Mouse (Mus musculus) midbrain, embryonic 11.5 days (tissue): Measurements from ENCODE around the gene Fat3. TPM values are rescaled to one million over a fixed set of nuclear protein-coding genes. Genes with fewer than 3 reads are reported as not detected.

ENCODE experiments used
- ATAC-seq: fragments of 200-750 bp; cut with Nextera tagmentation; 2 replicates; pipeline ENCODE4 v1.8.0; 2017; ENCODE audit warnings: moderate TSS enrichment, moderate library complexity; ENCODE audit not compliant: low FRiP score
- DNase-seq: peaks from one replicate; pipeline ENCODE4 v3.0.0; 2015; ENCODE audit warnings: low spot score; ENCODE audit errors: missing footprints
- H3K27ac ChIP-seq: fragments of 300-500 bp; sonication (generic); 2 replicates; pipeline ENCODE4 v1.5.1; 2014; ENCODE audit warnings: low read depth, low read length
- H3K27me3 ChIP-seq: fragments of 300-500 bp; sonication (generic); 2 replicates; pipeline ENCODE4 v1.6.1; 2014; ENCODE audit warnings: mild to moderate bottlenecking, low read length, moderate library complexity, mixed read lengths; ENCODE audit not compliant: control insufficient read depth, insufficient read depth
- H3K36me3 ChIP-seq: fragments of 300-500 bp; sonication (generic); 2 replicates; pipeline ENCODE4 v1.6.1; 2014; ENCODE audit warnings: mild to moderate bottlenecking, low read length, moderate library complexity, mixed read lengths; ENCODE audit not compliant: control insufficient read depth, insufficient read depth
- H3K4me1 ChIP-seq: fragments of 300-500 bp; sonication (generic); 2 replicates; pipeline ENCODE4 v1.6.1; 2014; ENCODE audit warnings: low read length; ENCODE audit not compliant: control insufficient read depth, insufficient read depth
- H3K4me2 ChIP-seq: fragments of 300-500 bp; sonication (generic); 2 replicates; pipeline ENCODE4 v1.6.1; 2014; ENCODE audit warnings: mild to moderate bottlenecking, moderate library complexity
- H3K4me3 ChIP-seq: fragments of 300-500 bp; sonication (generic); 2 replicates; pipeline ENCODE4 v1.5.1; 2014; ENCODE audit warnings: low read depth, low read length
- H3K9ac ChIP-seq: fragments of 300-500 bp; sonication (generic); 2 replicates; pipeline ENCODE4 v1.6.1; 2014; ENCODE audit warnings: low read length
- H3K9me3 ChIP-seq: fragments of 300-500 bp; sonication (generic); 2 replicates; pipeline ENCODE4 v1.6.1; 2016; ENCODE audit warnings: low read length; ENCODE audit not compliant: control insufficient read depth
- WGBS: fragments of 180-500 bp; shearing (Covaris S2); extraction: QIAGEN DNeasy Blood & Tissue Kit; methylation state at CpG from one replicate; pipeline ENCODE4 v1.1.7; 2014; 5-methylcytosine and 5-hydroxymethylcytosine counted together
- polyA plus RNA-seq: library from polyadenylated mRNA; unstranded; fragments of >200 nt; fragmentation: Nextera tagmentation; extraction: Ambion mirVana; gene quantifications from 2 replicates; pipeline ENCODE4 v1.2.1, GENCODE M21; 2014

Fat3 gene
- polyA plus RNA-seq = 13.0 and 13.5 TPM in 2 replicates

GRCm38 (mm10) chr9:16501186-16501711, at the start of gene Fat3:
TSS of gene Fat3 (minus strand) at chr9:16501285.
- Histone ChIP-seq H3K27ac (peak within 1 kb of the TSS; percentile 96), H3K4me3 (peak within 1 kb of the TSS; percentile 77), H3K36me3 (no peaks in the 10 kb centered on the region), H3K27me3 (no peaks in the 10 kb centered on the region), H3K4me2 (peak within 1 kb of the TSS; percentile 78), H3K4me1 (peaks cover 10% of the 10 kb centered on the region), H3K9me3 (no peaks in the 10 kb centered on the region), H3K9ac (peak within 1 kb of the TSS; percentile 91)
- peak; percentile 19; the same call in 1 of the 2 replicates for ATAC-seq
- under 1% methylated on average over 21 of the region's 21 CpGs for WGBS
- DNase-seq = peak; percentile 98

DNA sequence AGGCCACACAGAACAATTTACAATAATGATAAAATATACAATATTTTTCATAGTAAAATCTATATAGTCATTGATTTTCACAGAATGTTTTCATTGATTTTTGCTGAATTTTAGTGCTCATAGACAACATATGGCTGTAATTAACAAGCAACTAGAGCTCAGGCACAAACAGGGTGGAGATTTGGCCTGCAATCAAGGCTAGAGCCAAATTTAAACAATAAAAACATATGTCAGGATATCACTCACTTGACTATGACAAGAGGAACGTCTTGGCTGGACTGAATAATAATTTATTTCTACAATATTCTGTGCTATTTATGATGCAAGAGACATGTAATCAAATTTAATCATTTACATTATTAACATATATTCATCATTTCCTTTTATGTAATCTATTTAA, 31.8 kb upstream of the Fat3 start:
- Histone ChIP-seq H3K36me3 (no peaks in the 10 kb centered on the region), H3K4me3 (no peak overlapping the region), H3K9me3 (no peaks in the 10 kb centered on the region), H3K4me1 (no peaks in the 10 kb centered on the region), H3K4me2 (no peak overlapping the region), H3K9ac (no peak overlapping the region), H3K27me3 (no peaks in the 10 kb centered on the region), H3K27ac (no peak overlapping the region)
- 74% methylated on average over 1 of the region's 1 CpGs for WGBS
- no peak for ATAC-seq
- DNase-seq = no peak

DNA sequence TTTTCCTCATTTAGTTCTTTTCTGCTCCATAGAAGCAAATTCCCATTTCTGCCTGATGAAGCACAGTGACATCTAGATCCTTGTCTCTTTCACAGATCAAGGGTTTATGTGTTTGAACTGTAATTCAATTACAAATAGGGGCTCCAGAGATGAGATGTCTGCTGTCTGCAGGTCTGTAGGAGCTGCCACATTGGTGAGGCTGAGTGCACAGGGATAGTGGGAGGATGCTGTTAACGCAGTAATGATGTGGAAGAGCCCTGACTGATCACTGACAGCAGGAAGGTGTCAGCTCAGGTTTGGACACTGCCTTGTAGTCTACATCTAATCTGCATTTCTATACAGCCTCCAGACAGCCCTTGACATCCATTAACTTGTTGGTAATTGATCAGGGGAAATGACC, 16.5 kb upstream of the Fat3 start:
- Histone ChIP-seq H3K27ac (no peak overlapping the region), H3K4me2 (no peak overlapping the region), H3K9ac (no peak overlapping the region), H3K4me3 (no peak overlapping the region), H3K9me3 (no peaks in the 10 kb centered on the region), H3K36me3 (no peaks in the 10 kb centered on the region), H3K4me1 (no peaks in the 10 kb centered on the region), H3K27me3 (no peaks in the 10 kb centered on the region)
- no peak for DNase-seq
- 65% methylated on average over 1 of the region's 1 CpGs for WGBS
- ATAC-seq = no peak

DNA sequence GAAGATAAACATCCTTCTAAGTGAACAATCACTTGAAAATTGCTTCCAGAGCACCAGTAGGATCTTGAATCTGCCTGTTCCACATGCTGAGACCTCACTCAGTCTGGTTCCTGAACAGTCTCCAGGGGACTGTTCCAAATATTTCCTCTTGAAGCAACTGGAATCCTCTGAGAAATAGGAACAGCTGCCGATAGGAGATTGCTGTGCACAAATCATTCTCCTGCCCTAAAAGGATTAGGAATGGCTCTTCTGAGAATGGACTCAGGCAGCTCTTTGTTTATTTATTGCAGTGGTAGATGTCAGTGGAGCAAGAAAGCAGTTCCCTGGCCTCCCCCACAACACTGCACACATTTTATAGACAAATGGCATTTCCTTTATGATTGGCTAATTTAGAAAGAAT, 10.9 kb upstream of the Fat3 start:
- DNase-seq (peak; percentile 67), ATAC-seq (0 out of 2 replicates have a peak, but pooled peaks have one; percentile 24)
- no peak overlapping the region for H3K4me3 ChIP-seq
- no peaks in the 10 kb centered on the region for H3K9me3 ChIP-seq
- no peak overlapping the region for H3K4me2 ChIP-seq
- 15% methylated on average over 1 of the region's 1 CpGs for WGBS
- H3K9ac ChIP-seq = no peak overlapping the region
- H3K4me1 ChIP-seq = peaks cover 3% of the 10 kb centered on the region; the same call in 1 of the 2 replicates
- no peak overlapping the region for H3K27ac ChIP-seq
- H3K27me3 ChIP-seq = no peaks in the 10 kb centered on the region
- no peaks in the 10 kb centered on the region for H3K36me3 ChIP-seq

DNA sequence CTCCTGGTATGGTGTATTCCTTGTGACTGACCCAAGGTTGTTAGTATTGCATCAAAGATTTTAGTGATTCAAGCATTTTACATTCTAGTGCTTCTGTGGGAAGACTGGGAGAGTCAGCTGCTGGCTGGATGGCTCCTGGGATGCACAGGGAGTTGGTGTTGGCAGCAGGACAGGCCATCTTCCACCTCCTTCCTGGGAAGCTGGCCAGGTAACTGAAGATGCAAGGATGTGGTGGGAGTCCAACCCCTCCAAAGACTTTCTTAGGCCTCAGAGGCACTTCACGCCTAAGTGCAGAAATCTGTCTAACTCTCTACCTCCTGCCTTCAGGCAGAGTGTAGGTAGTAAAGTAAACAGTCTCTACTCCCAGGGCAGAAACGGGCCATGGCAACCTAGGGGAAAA, 2.7 kb upstream of the Fat3 start:
- no peaks in the 10 kb centered on the region for H3K27me3 ChIP-seq
- H3K36me3 ChIP-seq = no peaks in the 10 kb centered on the region
- no peak overlapping the region for H3K27ac ChIP-seq
- H3K4me3 ChIP-seq = no peak overlapping the region
- no peak overlapping the region for H3K4me2 ChIP-seq
- H3K4me1 ChIP-seq = peaks cover 5% of the 10 kb centered on the region
- no peak overlapping the region for H3K9ac ChIP-seq
- no peaks in the 10 kb centered on the region for H3K9me3 ChIP-seq
- 70% methylated on average over 2 of the region's 2 CpGs for WGBS
- DNase-seq (peak; percentile 74), ATAC-seq (no peak)

GRCm38 (mm10) chr9:16502673-16503343, 1.7 kb upstream of the Fat3 start:
- DNase-seq (peak; percentile 85), ATAC-seq (no peak)
- peak overlapping the region; percentile 96; the same call in 1 of the 2 replicates for H3K27ac ChIP-seq
- no peaks in the 10 kb centered on the region for H3K36me3 ChIP-seq
- H3K4me3 ChIP-seq = peak overlapping the region; percentile 77
- H3K4me1 ChIP-seq = peaks cover 10% of the 10 kb centered on the region
- peak overlapping the region; percentile 91 for H3K9ac ChIP-seq
- no peaks in the 10 kb centered on the region for H3K9me3 ChIP-seq
- H3K4me2 ChIP-seq = peak overlapping the region; percentile 78
- 11% methylated on average over 13 of the region's 13 CpGs for WGBS
- H3K27me3 ChIP-seq = no peaks in the 10 kb centered on the region

DNA sequence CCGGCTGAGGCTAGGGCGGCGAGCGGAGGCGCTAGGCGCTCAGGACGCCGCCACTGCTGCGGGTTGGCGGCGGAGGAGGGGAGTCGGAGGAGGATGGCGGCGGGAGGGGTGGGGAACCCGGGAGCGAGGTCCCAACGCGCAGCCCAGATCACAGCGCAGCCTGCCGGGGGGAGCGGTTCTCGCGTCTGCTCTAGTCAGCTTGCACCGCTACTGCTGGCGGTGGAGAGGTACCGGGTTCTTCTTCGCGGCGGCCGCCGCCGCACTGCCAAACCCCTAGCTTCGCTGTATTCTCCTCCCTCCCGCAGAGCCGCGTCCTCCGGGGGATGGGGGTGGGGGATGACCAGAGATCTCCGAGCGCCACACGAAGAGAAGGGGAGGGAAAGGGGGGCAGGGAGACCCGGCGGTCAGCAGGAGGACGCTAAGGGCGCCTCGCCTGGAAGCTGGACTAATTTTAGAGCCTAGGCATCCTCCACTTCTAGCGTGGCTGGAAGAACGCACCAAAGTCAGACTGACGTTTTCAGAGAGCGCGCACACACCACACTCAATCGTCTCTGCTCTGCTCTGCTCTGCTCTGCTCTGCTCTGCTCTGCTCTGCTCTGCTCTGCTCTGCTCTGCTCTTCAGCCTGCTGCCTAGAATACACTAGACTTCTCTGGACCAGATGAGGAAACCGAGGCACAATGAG, 1.0 kb upstream of the Fat3 start:
- DNase-seq = peak; percentile 98
- Histone ChIP-seq H3K9me3 (no peaks in the 10 kb centered on the region), H3K4me2 (peak overlapping the region; percentile 78), H3K36me3 (no peaks in the 10 kb centered on the region), H3K27me3 (no peaks in the 10 kb centered on the region), H3K4me1 (peaks cover 10% of the 10 kb centered on the region), H3K9ac (peak overlapping the region; percentile 91), H3K27ac (peak overlapping the region; percentile 96), H3K4me3 (peak overlapping the region; percentile 77)
- WGBS = under 1% methylated on average over 52 of the region's 52 CpGs
- ATAC-seq = peak; percentile 78

GRCm38 (mm10) chr9:16500382-16501185, 501 bp downstream of the Fat3 start:
- Histone ChIP-seq H3K36me3 (no peaks in the 10 kb centered on the region), H3K27ac (peak overlapping the region; percentile 96), H3K4me2 (peak overlapping the region; percentile 78), H3K9ac (peak overlapping the region; percentile 91), H3K4me3 (peak overlapping the region; percentile 77), H3K4me1 (peaks cover 10% of the 10 kb centered on the region), H3K27me3 (no peaks in the 10 kb centered on the region), H3K9me3 (no peaks in the 10 kb centered on the region)
- under 1% methylated on average over 41 of the region's 41 CpGs for WGBS
- DNase-seq (peak; percentile 98), ATAC-seq (peak; percentile 63)
